Mouse (Mus musculus) MN1 (cell line): Measurements from ENCODE around the gene Nr1h2.

Experiments
- DNase-seq: peaks from one replicate; pipeline ENCODE4 v3.0.0-alpha.2; 2016; ENCODE audit warnings: low spot score

Gene Nr1h2

DNA sequence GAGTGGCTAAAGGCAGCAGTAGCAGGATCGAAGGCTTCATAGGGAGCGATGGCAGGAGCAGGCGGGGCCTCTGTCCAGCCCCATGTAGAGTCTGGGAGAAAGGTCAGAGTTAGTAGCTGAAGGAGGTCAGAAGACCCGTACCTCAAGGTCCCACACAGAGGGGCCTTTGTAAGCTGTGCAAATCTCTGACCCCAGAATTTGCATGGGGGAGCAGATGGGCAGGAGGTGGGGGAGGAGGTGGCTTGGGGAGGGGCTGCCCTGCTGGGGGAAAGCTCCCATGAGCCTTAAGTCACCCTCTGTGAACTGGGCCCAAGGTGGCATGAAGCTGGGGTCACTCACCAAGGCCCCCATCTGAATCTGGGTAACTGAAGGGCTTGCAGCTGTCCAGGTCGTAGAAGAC lies 24.2 kb downstream of the Nr1h2 start:
- no peak for DNase-seq

GRCm38 (mm10) chr7:44527483-44528398 lies 26.0 kb downstream of the Nr1h2 start:
- peak; percentile 36 for DNase-seq

GRCm38 (mm10) chr7:44526414-44527154 lies 27.2 kb downstream of the Nr1h2 start:
- no peak for DNase-seq

DNA sequence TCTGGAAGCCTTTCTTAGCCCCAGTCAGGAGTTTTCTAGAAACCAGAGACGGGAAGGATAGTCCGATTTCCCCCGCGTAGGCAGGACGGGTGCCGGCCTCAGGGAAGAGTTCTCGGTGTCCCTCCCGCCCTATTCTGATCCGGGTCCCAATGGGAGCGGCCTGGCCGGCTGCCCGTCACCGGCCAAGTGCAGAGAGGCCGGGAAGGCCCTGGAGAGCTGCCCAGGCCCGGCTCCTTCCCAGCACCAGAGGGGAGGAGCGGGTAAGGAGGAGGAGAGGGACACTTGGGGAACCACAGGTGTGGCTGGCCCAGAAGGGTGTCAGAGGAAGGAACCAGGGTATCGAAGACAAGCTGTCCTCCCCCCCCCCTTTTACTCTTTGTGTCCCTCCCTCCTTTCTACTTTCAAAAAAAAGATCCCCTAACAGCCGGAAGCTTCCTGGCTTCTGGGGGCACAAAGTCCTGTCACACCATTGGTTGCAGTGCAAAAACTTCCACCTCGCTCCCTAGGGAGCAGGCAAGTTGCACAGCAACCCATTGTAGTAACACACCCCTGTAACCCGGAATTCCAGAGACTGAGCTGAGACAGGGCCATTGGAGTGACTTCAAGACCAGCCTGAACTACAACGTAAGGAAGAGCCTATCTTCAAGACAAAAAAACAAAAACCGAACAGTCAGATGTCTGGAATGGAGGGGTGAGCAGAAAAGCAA lies 28.5 kb downstream of the Nr1h2 start:
- DNase-seq, result peak; percentile 80

DNA sequence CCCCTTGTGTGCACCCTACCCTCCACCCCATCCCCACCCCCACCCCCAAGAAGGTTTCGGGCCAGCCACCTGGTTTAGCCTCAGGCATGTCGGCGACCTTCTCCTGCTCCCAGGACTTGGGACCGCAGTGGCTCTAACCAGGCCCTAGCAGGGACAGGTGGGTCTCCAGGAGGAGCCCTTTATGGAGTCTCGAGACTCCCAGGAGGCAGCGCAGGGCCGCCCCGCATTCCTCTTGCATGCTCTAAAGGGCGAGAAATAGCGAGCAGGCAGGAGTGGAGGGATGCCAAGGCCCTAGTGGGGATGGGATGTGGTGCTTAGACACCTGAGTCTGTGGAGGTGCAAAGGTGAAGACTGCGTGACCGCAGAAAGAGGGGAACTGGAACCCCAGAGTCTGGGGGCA lies 29.2 kb downstream of the Nr1h2 start, which contains the start of gene Mybpc2:
TSS of gene Mybpc2 (minus strand) at position 155 of the 400 bp plus-strand sequence.
- DNase-seq, result no peak

GRCm38 (mm10) chr7:44523056-44523455 lies 30.7 kb downstream of the Nr1h2 start:
- DNase-seq, result no peak

DNA sequence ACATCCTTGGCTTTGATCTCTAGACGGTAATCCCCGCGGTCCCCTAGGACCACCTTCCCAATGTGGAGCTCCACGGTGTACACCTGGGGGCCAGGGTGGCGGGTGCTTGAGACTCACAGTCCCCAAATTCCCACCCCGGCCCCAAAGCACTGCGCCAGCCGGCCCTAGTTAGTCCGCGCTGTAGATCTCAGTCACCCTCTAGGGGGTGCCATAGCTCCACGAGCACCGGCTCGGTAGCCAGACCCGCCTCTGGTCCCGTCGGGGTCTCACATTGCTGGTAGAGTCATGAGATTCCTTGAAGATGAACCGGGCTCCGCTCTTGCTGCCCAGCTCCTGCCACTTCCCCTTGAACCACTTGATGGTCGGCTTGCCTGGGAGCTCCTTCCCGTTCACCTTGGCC lies 32.0 kb downstream of the Nr1h2 start:
- DNase-seq, result peak; percentile 44

- no peak for DNase-seq
Observed at GRCm38 (mm10) chr7:44520990-44521389, 32.8 kb downstream of the Nr1h2 start.

DNA sequence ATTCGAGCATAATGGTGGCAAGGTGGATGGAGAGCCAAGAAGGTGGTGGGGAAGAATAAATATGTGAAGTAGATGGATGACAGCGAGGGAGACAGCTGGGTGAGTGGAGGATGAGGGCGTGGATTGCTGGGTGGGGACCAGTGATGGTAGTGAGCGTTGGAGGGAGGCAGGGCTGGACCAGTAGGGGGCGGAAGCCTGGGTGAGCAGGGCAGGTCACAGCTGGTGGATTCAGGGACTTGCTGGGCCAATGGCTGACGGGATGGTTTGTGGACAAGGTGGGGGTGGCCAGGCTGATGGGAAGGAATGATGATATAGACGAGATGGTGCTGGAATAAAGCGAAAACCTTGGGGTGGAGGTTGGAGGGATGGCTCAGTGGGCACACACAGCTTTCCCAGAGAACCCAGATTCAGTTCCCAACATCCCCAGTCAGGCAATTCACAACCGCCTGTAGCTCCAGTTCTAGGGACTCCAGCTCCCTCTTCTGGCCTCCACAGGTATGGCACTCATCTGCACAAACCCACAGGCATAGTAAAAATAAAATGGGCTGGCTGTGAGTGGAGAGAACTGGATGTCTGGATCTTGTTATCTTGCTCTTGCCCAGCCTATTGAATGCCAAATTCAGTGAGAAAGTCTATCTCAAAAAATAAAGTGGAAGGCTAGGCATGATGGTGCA lies 34.4 kb downstream of the Nr1h2 start:
- DNase-seq, result no peak

DNA sequence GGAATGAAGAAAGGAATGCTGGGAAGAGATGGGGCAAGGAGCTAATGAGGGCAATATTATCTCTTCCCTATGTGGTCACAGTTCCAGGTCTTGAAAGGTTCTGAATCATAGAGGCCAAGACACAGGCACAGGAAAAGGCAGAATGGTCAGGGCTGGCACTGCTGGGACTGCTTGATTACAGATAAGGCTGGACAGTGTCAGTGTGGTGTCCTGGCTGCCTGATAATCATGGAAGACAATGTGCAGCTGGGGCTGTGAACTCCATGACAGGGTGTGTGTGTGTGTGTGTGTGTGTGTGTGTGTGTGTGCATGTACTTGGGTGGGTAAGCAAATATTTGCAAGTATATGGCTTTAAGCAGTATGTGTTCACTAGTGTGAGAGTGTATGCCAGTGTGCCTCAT lies 46.3 kb downstream of the Nr1h2 start:
- peak; percentile 72 for DNase-seq

- DNase-seq, result peak; percentile 74
Observed at GRCm38 (mm10) chr7:44501563-44502115, 52.1 kb downstream of the Nr1h2 start.

DNA sequence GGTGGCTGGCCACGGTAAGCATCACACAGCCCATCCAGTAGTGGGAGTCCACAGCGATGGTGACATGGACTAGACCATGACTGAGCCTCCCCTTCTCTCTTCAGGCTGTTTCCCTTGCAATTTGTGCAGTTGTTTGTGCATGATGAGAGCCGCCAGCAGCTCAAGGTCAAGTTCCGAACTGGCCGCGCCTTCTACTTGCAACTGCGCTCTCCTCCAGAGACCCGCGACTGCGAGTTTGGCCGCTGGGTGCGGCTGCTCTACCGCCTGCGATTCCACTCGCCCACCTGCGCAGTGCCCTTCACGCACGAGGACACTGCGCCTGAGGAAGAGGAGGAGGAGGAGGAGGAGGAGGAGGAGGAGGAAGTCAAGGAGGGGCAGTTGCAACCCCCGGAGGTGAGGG lies 53.7 kb downstream of the Nr1h2 start:
- no peak for DNase-seq
